Mouse (Mus musculus) adrenal gland, postnatal 25 days (tissue): ENCODE results near the gene Rnf34. TPM values are rescaled to one million over a fixed set of nuclear protein-coding genes. Genes with fewer than 3 reads are reported as not detected.
A peak's percentile ranks its signal among the peaks of the same experiment; 100 is the strongest.

Experiments
- DNase-seq: peaks from one replicate; pipeline ENCODE4 v3.0.0; 2021; ENCODE audit warnings: mixed read lengths
- total RNA-seq: library from RNA; stranded (reverse); gene quantifications from 2 replicates; pipeline ENCODE4 v1.2.3, GENCODE M21; 2021

The Rnf34 gene
- total RNA-seq, 1 experiment from 2014 or later: 37.1 TPM

DNA sequence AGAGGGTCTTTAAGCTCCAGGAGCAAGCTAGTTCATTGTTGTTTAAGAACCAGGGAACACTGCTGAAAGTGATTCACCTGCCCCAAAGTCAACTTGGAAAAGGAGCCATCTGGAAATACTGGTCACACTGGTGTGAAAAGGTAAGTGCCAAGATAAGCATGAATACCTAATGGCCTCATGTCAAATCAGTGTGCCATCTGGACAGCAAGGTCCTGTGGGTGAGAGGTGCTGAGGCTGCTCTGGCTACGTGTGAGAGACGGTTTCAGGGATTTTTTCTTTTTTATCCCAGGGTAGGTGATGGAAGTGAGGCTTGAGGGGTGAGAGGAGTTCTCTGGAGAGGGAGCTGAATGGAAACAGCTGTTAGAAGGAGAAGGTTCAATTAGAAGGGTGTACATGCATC is 23.7 kb downstream of the Rnf34 start:
- DNase-seq: no peak

DNA sequence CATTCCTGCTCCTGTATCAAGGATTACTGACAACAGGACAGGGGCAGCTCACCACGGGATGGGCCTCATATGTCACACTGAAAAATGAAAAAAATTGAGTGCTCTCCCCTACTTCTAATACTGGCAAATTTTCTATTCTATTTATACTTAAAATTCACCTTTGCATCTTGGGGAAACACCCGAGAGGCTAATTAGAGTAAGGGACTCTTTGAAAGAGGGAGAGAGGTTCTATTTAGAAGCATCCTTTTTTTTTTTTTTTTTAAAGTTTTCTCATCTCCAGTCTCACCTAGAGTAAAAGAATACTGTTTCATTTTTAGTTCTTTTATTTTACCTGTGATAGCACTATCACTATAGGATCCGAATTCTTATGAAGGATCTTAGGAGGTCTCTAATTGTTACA is 24.5 kb downstream of the Rnf34 start:
- no peak for DNase-seq

DNA sequence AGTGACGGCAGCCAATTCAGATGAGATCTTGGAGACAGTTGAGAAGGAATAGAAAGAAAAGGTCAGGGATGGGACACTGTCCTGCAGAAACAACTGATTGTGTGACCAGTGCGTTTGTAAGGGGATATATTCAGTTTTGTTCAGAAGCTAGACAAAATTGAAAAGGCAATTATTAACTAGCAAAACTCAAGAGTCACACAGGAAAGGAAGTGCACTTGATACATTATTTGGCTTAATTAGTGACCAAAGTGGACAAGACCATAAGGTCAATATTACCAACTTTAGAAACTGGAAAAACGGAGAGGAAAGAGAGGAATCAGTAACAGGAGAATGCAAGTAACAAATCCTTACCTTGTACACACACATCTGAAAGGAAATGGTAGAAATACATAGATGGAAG is 26.8 kb downstream of the Rnf34 start:
- DNase-seq: no peak

DNA sequence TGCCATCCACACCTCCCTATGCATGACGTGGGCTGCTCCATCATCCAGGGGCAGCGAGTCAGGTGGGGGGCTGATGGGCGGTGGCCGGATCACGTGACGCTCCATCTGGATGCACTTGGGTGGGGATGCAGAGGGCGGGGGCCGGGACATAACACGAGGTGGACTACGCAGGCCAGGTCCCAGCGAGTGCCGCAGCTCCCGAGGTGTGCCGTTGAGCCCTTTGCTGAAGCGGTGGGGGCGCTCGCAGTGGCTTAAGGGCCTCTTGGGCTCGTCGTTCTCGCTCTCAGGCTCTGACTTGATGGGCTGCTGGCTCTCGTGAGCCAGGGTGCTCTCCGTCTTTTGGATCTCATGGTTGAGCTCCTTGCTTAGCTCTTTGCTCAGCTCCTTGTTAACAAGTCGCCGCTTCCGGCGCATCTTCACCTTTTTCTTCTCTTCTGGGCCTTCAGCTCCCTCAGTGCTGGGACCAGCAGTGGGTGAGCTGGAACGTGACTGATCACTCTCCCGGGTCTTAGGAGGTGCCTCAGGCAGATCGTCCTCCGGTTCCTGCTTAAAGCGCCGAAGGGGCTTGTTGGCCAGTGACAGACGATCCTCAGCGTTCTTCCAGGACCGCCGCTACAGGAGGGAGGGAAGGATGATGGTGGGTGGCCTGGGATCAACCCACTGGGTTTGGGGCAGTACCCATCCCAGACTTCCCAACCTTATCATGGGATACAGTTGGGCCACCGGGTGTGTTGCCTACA is 30.6 kb downstream of the Rnf34 start:
- no peak for DNase-seq

DNA sequence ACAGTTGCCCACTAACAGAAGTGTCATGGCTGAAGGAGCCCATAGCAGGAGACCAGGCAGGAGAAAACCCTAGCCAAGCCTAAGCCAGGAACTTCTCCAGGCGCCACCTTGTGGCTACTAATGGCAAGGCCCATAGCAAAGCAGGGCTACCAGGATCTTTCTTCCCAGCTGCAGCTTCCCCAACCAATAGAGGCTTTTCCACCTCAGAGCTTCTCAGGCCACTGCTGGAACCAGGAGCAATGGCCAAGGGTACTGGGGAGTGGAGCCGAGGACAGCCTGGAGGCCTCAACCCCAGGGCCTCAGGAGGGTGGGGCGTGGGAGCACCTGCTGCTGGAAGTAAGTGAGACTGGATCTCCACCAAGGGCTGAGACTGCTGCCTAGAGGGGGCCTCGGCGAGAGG is 31.5 kb downstream of the Rnf34 start:
- peak; percentile 73 for DNase-seq

DNA sequence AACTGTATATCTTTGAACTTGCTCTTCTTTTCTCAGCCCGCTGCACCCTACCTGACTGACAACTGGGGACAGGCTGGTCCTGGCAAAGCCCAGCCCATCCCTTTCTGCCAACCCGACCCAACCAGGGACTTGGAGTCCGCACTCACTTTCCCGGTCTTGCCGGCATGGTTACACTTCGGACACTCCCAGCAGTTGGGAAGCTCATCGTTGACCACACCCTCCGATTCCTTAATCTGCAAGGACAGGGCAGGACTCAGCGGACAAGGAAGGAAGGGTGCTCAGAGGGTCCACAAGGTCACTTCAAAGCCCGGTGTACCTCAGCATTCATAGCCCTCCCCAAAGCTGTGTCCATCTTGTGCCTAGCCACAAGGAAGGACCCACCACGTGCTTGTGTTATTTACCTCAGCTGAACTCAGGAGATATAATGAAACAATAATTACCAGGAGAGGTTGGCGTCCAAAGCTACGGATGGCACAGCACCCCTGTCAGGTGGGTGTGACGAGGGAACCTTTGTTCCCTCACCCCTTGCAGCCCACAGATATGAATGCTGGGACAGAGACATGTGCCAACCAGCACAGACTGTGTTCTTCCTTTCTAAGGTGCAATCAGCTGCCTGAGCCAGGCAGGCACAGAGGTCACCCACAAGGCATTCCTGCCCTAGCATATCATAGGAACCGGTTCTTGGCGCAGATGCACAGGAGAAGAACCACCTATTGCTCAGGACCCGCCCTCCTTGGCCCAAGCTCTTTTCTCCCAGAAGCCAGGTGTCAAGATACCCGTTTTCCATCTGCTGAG is 32.6 kb downstream of the Rnf34 start:
- no peak for DNase-seq

DNA sequence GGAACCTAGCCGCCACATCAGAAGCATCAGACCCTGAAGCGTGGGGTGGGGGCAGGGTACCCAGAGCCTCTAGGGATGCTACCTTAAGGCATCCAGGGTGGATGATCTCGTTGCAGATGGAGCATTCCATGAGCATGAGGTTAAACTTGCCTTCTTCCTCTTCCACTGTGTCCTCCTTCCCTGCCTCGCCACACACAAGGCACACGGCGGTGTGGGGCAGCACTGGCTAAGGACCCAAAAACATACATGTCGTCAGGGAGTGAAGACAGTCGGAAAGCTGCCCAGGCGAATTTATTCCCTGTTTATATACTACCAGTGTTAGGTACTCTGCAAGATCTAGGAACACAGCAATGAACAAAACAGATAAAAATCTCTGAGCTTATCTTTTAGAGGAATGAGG is 33.4 kb downstream of the Rnf34 start:
- no peak for DNase-seq

DNA sequence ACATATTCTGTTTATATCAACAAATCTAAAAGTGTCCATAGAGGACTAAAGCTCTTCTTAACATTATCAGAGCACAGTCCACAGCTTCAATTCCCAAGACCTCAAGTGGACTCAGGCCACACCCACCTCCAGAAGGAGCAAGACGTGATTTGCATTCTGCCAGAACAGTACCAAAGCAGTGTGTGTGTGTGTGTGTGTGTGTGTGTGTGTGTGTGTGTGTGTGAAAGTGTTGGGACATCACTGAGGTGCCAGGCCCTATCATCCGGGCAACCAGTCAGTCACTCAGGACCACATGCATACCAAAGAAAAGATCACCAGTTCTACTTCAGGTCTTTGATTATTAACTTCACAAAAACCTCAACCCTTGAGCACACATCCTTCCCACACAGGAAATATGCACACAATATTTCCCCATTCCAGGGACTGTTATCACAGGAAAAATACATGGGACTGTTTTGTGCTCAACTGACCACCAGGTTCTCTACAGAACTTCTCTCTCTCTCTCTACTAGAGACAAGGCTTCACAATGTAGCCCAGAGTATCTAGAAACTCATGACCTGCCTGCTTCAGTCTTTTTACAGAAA is 33.9 kb downstream of the Rnf34 start:
- DNase-seq: no peak

DNA sequence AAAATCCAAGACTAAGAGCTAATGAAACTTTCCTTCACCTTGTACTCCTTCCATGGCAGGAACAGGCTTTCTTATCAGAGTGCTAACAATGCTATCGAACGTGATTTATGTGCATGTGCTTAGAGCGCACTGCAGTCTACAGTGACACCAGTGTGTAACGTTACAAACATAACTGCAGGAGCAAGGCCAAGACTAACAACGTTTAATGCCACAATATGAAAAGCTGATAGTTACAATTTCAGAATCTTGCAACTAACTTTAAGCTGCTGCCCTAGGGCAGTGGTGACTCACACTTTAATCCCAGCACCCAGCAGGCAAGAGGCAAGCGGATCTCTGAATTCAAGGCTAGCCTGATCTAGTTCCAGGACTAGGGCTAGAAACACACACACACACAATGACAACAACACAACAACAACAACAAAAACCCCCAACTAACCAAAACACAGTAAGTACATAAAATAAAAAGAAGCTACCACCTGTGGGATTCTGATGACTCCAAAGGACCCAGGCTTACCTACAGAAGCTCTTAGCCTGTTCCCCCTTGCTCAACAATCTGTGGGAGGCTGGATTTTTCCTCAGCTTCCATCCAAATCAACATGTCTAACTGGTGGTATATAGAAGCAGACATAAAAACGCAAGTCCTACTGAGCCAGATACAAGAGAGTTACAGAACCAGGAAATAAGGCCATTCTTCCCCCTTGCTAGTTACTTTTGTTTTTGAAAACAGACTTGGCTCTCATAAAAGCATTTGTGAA is 34.9 kb downstream of the Rnf34 start:
- DNase-seq: no peak

DNA sequence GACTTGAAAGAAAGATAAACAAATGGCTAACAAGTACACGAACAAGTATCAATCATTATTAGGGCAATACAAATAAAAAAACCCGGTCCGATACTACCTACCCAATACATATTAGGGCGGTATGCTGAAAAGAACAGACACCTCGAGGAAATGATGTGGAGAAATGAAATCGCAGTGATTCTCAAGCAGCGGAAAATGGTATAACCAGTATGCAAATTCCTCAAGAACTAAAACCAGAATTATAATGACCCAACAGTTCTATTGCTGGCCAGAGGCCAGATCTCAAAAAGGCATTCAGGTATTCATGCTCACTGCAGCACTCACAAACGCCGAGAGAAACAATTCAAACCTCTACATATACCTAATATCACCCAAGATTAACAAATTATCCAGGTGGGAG is 37.2 kb downstream of the Rnf34 start:
- no peak for DNase-seq

DNA sequence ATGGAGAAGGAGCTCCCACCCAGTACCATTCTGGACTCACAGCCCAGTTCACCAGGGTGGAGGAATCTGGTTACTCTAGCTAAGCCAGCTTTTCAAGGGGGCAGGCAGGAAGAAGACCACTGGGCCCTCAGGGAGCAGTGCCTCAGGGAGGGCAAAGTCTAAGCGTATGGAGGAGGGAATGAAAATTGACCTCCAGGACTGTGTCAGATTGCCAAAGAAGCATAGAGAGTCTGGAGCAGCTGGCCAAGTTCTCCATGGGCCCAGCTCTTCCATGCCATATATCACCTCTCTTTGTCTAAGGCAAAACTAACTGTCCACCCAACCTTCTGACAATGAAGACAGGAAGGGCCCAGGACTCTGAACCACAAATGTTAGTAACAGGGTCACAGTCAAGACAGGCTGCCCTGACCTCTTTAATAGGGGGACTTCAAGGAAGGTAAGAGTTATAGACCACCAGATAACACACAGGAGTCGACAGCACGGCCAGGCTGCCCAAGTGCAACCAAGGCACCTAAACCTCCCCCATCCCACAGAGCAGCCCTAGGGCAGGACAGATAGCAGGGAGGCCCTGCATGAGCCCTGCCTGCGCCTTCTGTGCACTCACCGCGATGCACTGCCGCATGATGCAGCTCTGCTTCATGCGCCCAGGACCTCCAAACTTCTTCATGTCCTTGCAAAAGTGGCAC is 38.2 kb downstream of the Rnf34 start:
- DNase-seq: no peak

DNA sequence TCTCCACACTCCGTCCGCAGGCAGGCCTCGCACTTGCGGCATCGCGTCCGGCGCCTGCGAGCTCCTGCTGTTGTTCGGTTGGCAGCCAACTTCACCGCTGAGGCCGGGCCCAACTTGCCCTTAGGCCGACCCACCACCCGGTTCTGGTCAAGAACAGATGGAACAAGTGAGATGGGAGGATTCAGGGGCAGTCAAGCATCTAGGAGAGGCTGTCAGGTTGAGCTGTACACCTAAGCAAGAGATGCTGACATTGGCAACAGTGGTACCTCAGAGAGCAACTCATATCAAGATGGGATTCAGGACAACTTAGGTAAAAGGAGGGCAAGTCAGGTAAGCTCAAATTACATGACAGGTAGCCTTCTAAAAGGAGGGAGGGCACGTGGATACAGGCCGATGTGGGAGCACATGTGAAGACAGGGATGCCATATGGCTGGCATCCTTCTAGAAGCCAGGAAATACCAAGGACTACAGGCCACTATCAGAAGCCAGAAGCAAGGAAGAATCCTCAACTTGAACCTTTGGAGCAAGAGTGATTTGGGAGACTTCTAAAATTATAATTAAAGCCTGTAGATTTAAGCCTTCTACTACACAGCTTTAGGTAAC is 38.9 kb downstream of the Rnf34 start:
- no peak for DNase-seq

DNA sequence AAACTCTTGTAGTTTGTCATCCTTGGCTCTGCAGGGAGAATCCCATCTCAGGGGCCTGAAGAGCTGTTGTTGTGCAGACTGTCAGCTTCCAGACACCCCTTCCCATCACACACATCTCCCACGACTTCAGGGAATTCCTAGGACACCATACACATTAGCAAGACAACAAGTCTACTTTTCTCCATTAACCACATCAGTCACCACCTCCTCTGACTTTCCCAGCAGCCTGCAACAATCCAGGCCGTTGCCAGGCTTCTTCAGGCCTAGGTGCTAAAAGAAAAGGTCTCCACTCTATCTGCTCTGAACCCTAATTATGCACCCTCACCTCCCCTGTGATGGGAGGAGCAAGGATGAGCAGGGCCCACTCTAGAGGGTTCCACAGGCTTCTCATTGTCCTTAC is 40.5 kb downstream of the Rnf34 start:
- no peak for DNase-seq

DNA sequence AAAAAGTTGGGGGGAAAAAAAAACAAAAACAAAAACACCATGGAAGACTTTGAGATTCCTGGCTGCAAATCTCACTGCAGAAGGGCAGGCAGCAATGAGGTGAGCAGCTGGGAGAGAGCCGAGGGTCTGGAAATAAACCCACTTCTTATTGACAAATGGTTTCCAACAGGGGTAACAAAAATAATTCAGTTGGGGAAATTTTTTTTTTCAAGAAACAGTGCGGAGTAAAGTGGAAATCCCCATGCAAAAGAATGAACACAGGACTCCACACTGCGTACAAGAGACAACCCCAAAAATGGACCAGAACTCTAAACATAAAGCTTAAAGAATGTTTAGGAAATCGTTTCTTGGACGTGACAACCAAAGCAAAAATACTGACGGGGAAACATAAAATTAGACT is 43.4 kb downstream of the Rnf34 start:
- DNase-seq: no peak

DNA sequence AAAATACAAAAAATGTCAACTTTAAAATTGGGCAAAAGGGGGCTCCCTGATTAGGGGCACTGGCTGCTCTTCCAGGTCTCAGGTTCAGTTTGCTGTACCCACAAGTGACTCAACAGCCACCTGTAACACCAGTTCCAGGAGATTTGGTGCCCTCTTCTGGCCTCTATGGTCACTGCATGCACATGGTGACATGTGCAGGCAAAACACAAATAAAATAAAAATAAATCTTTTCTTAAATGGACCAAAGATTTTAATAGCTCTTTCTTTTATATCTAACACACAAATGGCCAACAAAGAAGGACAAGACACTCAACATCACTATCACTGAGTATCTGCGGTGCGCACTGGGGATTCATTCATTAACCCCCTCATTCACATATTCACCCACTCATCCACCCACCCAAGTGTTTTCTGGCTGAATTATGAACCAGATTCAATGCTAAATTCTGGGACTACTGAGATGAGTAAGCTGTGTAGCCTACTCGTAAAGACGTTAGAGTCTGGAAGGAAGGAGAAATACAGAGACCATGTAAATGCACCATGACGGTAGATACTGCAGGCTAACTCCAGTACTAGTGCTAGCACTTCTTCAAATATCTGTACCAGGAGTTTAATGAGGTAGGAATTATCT is 44.3 kb downstream of the Rnf34 start:
- DNase-seq: peak; percentile 51

DNA sequence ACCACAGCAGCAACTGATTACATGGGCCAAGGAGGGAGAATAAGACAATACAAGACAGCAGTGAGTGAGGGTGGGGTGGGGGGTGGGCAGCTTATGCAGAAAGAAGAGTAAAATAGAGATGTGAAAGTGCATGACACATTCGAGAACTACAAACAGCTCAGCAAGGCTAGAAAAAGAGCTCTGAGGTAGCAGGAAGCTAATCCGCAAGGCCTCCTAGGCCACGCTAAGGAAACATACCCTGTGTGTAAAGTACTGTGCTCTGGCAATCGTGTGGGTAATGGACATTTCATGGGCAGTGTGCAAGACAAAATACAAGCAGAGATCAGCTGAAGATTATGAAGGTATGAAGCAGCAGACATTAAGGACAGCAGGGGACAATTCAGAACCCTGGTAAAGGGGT is 45.0 kb downstream of the Rnf34 start:
- no peak for DNase-seq

DNA sequence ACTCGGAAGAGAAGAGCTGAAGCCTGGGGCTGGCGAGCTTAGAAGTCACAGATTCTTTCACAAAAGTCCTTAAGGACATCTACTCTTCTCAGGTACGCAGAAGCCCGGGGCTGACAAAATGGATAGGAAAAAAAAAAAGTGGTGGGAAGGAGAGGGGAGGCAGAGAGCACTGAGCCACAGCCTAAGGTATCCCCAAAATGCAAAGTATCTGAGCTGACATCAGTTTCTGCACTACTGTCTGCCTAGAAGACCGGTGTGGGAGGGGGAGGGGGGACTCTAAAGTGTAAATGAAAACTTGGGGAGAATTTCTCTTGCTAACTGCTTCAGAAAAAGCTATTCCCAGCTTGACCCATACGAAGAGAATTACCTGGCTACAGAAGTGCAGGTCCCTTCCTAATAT is 48.3 kb downstream of the Rnf34 start:
- DNase-seq: no peak

DNA sequence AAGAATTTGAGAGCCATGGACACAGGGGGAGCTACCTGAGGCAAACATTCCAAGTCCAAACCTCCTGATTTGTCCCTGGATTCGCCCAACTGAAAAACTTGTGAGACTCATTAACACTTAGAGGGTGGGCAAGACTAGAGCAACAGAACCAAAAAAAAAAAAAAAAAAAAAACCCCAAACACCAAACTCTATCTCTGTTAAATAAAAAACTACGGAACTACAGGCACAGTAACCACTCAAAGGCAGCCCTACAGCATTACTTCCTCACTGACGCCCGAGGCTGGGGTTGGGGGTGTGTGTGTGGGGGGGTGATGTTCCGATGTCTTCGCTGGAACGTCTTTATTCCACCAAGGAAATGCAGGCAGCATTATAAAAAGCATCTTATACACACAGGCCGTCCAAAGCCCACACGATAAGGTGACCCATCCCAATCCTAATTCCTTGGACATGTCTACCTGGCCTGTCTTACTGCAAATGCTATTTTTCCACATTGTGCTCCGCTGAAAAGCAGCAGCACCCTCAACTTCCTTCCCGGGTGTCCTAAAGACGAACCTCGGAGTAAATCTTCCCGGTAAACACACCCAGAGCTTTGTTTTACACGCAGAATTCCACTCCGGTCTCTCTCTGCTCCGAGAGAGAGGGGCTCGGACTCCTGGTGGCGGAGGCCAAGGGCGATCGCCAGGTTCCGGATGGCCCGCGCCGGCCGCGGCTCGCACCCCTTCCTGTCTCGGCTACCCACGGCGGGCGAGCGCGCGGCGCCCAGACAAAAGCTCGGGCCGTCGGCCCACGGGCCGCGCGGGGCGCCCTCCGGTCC is 49.3 kb downstream of the Rnf34 start:
- DNase-seq: peak; percentile 38

DNA sequence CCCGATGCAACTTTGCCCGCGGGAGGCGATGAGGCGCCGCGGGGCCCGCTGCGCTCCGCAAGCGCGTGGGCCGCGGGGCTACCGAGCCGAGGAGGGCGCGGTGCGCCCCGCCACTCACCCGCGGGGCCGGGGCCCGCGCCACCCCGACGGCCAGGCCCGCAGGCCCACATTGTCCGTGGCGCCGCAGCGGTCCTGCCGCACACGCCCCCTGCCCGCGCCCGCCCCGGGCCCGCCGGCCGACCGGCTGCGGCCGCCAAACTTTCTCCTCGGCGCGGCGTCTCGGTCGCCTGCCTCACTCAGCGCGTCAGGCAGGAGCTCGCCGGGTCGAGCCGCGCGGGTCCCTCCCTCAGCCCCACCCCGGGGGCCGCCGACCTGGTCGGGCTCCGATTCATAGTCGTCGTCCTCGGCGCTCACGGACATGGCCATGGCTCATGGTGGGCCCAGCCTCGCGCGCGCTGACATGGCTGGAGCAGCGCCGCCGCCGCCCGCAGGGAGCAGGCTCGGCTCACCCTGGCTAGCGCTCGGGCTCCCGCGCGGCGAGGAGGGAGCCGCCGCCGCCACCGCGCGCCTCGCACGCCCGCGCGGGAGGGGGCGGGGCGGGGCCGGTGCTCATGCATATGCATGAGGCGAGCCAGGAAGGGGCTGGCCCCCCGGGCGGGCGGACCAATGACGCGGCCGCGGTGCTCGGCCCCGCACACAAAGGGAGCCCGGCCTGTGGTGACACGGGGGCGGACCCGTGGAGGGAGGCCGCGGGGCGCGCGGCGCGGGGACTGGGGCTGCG is 50.1 kb downstream of the Rnf34 start:
- DNase-seq: peak; percentile 95
